Mouse (Mus musculus) limb, embryonic 13.5 days (tissue): ENCODE data around the gene Il11ra1. TPM values are rescaled to one million over a fixed set of nuclear protein-coding genes. Genes with fewer than 3 reads are reported as not detected.
"Not testable (repeated sequence)": the region's sequence is repeated elsewhere in the genome, so short reads cannot be mapped to it uniquely, and the experiment has no call there.

Experiments used
- ATAC-seq: fragments of 200-750 bp; cut with Nextera tagmentation; 2 replicates; pipeline ENCODE4 v1.8.0; 2017; ENCODE audit warnings: low read depth, moderate number of reproducible peaks, moderate TSS enrichment; ENCODE audit not compliant: low FRiP score
- H3K27ac ChIP-seq: fragments of 300-500 bp; sonication (generic); 2 replicates; pipeline ENCODE4 v1.5.1; 2015; ENCODE audit warnings: inconsistent platforms, mild to moderate bottlenecking, moderate library complexity
- H3K27me3 ChIP-seq: fragments of 300-500 bp; sonication (generic); 2 replicates; pipeline ENCODE4 v1.6.1; 2015; ENCODE audit warnings: mild to moderate bottlenecking, inconsistent platforms
- H3K36me3 ChIP-seq: fragments of 300-500 bp; sonication (generic); 2 replicates; pipeline ENCODE4 v1.6.1; 2015; ENCODE audit warnings: inconsistent platforms, mild to moderate bottlenecking, moderate library complexity
- H3K4me1 ChIP-seq: fragments of 300-500 bp; sonication (generic); 2 replicates; pipeline ENCODE4 v1.6.1; 2015; ENCODE audit warnings: inconsistent platforms
- H3K4me2 ChIP-seq: fragments of 300-500 bp; sonication (generic); replicated peaks from 2 replicates; pipeline ENCODE4 v1.6.1; 2015; ENCODE audit warnings: inconsistent platforms, mild to moderate bottlenecking, moderate library complexity
- H3K4me3 ChIP-seq: fragments of 300-500 bp; sonication (generic); 2 replicates; pipeline ENCODE4 v1.5.1; 2015; ENCODE audit warnings: moderate library complexity, mild to moderate bottlenecking, inconsistent platforms
- H3K9ac ChIP-seq: fragments of 300-500 bp; sonication (generic); 2 replicates; pipeline ENCODE4 v1.6.1; 2015; ENCODE audit warnings: mild to moderate bottlenecking, inconsistent platforms
- H3K9me3 ChIP-seq: fragments of 300-500 bp; sonication (generic); 2 replicates; pipeline ENCODE4 v1.6.1; 2016; ENCODE audit warnings: inconsistent platforms
- WGBS: fragments of 180-500 bp; shearing (Covaris S2); methylation state at CpG from one replicate; pipeline ENCODE4 v1.1.7; 2015; 5-methylcytosine and 5-hydroxymethylcytosine counted together
- polyA plus RNA-seq: library from polyadenylated mRNA; unstranded; fragments of >200 nt; fragmentation: Nextera tagmentation; extraction: Ambion mirVana; gene quantifications from 2 replicates; pipeline ENCODE4 v1.2.1, GENCODE M21; 2015

The Il11ra1 gene
- polyA plus RNA-seq, 1 experiment from 2014 or later, result 405 TPM

GRCm38 (mm10) chr4:41775840-41776239 is 76.1 kb downstream of the Il11ra1 start:
- H3K36me3 ChIP-seq, H3K9me3 ChIP-seq, H3K9ac ChIP-seq, H3K4me1 ChIP-seq, H3K4me2 ChIP-seq, H3K27ac ChIP-seq, H3K27me3 ChIP-seq, H3K4me3 ChIP-seq, ATAC-seq: not testable (repeated sequence)
- 80% methylated on average over 1 of the region's 1 CpGs for WGBS

DNA sequence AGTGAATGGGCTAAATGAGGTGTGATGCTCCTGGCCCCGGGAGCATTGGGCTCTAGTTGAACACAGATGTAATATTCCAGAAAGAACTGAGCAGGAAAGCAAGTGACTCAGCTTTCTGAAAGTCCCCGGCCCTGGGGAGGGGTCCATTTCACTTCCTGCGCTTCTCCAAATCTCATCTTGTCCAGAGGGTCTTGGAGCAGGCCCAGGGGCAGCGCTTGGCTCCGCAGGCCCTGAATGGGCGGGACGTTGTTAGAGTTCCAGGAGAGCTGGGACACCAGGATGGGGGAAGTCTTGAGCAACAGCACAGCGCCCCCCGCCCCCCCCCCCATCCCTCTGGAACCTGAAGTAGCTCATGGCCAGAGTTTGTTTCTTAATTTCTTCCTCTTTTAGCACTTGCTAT is 81.5 kb downstream of the Il11ra1 start:
- H3K36me3 ChIP-seq, H3K4me1 ChIP-seq, H3K9me3 ChIP-seq, H3K4me2 ChIP-seq, H3K9ac ChIP-seq, ATAC-seq, H3K27me3 ChIP-seq, H3K4me3 ChIP-seq, H3K27ac ChIP-seq: not testable (repeated sequence)
- 26% methylated on average over 9 of the region's 9 CpGs for WGBS

DNA sequence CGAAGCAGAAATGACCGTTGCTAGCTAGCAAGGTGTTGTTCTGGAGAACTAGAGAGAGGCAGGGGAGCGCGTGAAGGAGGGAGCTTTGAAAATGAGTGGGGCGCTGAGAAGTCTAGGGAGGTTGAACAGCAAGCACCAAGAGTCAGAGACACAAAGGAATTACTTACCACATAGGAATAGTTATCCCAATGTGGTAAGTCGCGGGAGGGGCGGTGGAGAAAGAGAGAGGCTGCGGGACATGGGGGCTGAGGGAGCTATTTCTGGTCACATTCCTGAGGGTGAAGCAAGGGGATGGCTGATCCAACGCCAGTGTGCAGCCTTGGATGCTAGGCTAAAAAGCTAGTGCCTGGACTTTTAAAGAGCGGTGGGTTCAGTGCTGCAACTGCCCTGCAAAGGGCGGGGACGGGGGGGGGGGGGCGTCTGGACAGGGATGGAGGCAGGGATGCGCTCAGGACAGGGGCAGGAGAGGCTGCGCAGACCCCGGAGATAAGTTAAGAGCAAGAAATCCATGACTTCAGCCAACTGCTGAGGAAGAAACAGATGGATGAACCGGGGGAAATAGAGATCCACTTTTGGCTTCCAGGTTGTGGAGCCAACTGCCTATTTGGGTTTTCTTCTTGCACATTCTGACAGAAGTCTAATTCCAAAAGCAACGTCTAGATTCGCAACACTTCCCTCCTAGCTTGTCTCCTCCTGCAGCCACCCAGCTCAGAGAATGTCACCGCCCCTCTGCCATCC is 82.1 kb downstream of the Il11ra1 start:
- H3K27me3 ChIP-seq, H3K27ac ChIP-seq, H3K36me3 ChIP-seq, H3K4me3 ChIP-seq, ATAC-seq, H3K9me3 ChIP-seq, H3K4me1 ChIP-seq: not testable (repeated sequence)
- WGBS, result 20% methylated on average over 14 of the region's 21 CpGs
- peak overlapping the region; percentile 39; the same call in 1 of the 2 replicates for H3K9ac ChIP-seq
- peak overlapping the region; percentile 37 for H3K4me2 ChIP-seq

GRCm38 (mm10) chr4:41782711-41783110 is 82.9 kb downstream of the Il11ra1 start:
- H3K36me3 ChIP-seq, H3K27ac ChIP-seq: not testable (repeated sequence)
- WGBS, result 12% methylated on average over 4 of the region's 4 CpGs

GRCm38 (mm10) chr4:41783197-41783596 is 83.4 kb downstream of the Il11ra1 start:
- ATAC-seq, H3K27me3 ChIP-seq, H3K4me1 ChIP-seq, H3K9ac ChIP-seq, H3K9me3 ChIP-seq, H3K27ac ChIP-seq, H3K4me3 ChIP-seq, H3K4me2 ChIP-seq, H3K36me3 ChIP-seq: not testable (repeated sequence)
- WGBS, result 26% methylated on average over 3 of the region's 3 CpGs

More at GRCm38 (mm10) chr4:41782711-41783110, 82.9 kb downstream of the Il11ra1 start:
- not testable (repeated sequence) for H3K4me1 ChIP-seq, H3K27me3 ChIP-seq, H3K9me3 ChIP-seq, H3K4me3 ChIP-seq, H3K9ac ChIP-seq, ATAC-seq, H3K4me2 ChIP-seq

Other genes with a start within 250 kb of the Il11ra1 start
- gene Kif24, start 235.1 kb upstream of the Il11ra1 start, polyA plus RNA-seq, result 8.8 and 9.6 TPM in 2 replicates
- 46.6 and 47.1 TPM in 2 replicates for gene Nudt2, start 234.8 kb upstream of the Il11ra1 start, polyA plus RNA-seq
- 3.8 and 4.1 TPM in 2 replicates for gene AI464131, start 196.9 kb upstream of the Il11ra1 start, polyA plus RNA-seq
- gene 1110017D15Rik, start 182.7 kb upstream of the Il11ra1 start, polyA plus RNA-seq, result 1.5 and 1.6 TPM in 2 replicates
- 1.0 and 2.0 TPM in 2 replicates for gene Fam219a, start 130.5 kb upstream of the Il11ra1 start, polyA plus RNA-seq
- 0.46 and 0.47 TPM in 2 replicates for gene Dnaic1, start 130.2 kb upstream of the Il11ra1 start, polyA plus RNA-seq
- 12.7 and 13.6 TPM in 2 replicates for gene Enho, start 59.7 kb upstream of the Il11ra1 start, polyA plus RNA-seq
- gene Cntfr, start 2.9 kb upstream of the Il11ra1 start, polyA plus RNA-seq, result 5.1 and 5.5 TPM in 2 replicates
- gene Rpp25l, start 13.5 kb downstream of the Il11ra1 start, polyA plus RNA-seq, result 74.9 and 76.6 TPM in 2 replicates
- 104 and 106 TPM in 2 replicates for gene Dctn3, start 23.2 kb downstream of the Il11ra1 start, polyA plus RNA-seq
- 0.14 TPM in 1 of 2 replicates, not detected in the other for gene Arid3c, start 31.2 kb downstream of the Il11ra1 start, polyA plus RNA-seq
- gene Galt, start 55.2 kb downstream of the Il11ra1 start, polyA plus RNA-seq, result 40.4 and 47.3 TPM in 2 replicates
- 81.8 and 84.6 TPM in 2 replicates for gene Sigmar1, start 56.2 kb downstream of the Il11ra1 start, polyA plus RNA-seq
- gene Ccl27a, start 74.3 kb downstream of the Il11ra1 start, polyA plus RNA-seq, result 53.0 and 64.8 TPM in 2 replicates
- gene Gm21541, start 203.6 kb downstream of the Il11ra1 start, polyA plus RNA-seq, result 14.3 TPM in 1 of 2 replicates, not detected in the other
- gene Gm20878, start 241.6 kb downstream of the Il11ra1 start, polyA plus RNA-seq, result 4.6 TPM in 2 replicates